Mouse (Mus musculus) liver, adult 10 weeks (tissue): ENCODE data around the gene Ppp1r3e. TPM values are rescaled to one million over a fixed set of nuclear protein-coding genes. Genes with fewer than 3 reads are reported as not detected.

Experiments used
- polyA plus RNA-seq: library from polyadenylated mRNA; stranded (reverse); fragments of 350-450 nt; fragmentation: Illumina TruSeq; extraction: RNeasy Lipid Tissue Mini Kit (QIAGEN cat#74804); gene quantifications from one replicate; pipeline ENCODE4 v1.2.3, GENCODE M21; 2014; ENCODE audit warnings: low read depth, low replicate concordance

Ppp1r3e gene
- polyA plus RNA-seq: 4.6 TPM

DNA sequence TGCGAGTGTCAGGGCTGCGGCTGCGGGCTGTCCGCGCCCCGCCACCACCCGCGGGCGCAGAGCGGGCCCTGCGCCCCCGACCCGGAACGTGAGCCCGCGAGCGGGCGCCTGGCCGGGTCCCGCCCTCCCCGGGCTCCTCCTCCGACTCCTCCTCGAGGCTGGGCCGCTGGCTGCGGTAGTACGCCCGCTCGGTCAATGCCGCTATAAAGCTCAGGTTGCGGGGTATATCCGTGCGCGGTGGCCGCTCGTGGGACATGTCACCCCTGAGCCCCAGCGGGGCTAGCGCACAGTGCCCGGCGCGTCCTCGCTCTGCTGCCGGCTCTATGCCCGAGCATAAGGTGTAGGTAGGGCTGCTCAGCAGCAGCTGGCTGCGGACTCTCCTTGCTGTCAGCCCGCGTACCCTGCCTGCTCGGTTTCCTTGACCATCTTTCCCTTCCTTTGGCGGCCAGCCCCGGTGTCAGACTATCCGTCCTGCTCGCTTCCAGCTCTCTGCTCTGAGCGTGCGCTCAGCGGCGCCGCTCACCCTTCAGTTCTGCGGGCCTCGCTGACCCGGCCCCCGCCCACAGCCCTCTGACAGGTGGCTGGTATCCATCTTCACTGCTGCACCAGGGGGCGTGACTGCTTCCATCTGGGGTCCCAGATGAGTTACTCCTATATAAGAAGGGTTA lies at the start of gene Ppp1r3e:
Gene Ppp1r3e, minus strand, starts transcription at position 503 of the 668 bp plus-strand sequence.

DNA sequence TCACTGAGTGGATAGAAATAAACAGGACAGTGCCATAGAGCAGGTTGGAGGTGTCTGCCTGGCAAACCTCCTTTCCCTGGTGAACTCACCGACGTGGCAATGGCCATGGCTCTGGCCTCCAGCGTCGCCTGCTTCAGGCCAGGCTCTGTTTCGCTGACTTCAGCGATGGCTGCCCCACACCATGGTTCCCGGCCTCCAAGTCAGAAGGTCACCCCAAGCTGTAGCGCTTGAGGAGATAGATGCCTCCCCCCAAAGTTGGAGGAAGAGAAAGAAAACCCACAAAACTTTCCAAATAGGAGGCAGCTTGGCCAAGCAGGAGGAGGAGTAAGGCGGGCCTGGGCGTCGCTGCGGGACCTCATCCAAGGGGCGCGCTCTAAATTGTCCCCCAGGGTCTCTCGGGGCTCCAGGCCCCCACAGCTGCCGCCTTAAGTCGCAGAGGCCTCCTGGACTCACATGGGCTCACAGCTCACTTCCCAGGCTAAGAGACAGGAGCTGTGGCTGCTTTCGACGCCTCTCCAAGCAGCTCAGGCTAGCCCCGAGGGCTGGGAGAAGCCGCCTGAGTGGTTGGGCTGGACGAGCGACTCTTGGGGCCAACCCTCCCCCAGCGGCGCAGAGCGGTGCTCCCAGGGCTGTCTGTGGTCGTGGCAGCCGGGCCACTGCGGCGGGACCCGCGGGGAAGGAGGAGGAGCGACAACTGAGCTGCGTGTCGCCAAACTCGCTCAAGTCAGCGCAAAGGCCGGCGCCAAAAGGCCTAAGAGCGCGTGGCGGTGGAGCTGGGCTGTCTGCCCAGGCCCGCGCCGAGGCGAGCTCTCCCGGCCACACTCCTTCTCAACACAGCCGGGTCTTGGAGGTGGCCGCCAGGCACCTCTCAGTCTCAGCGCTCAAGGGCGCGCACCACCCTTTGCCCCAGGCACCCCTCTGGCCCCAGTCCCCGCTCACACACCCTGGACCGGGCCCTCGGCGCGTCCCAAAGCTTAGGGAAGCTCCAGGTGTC lies 48.3 kb upstream of the Ppp1r3e start, which contains the start of gene Efs:
Gene Efs, minus strand, starts transcription at position 778 of the 994 bp plus-strand sequence.

DNA sequence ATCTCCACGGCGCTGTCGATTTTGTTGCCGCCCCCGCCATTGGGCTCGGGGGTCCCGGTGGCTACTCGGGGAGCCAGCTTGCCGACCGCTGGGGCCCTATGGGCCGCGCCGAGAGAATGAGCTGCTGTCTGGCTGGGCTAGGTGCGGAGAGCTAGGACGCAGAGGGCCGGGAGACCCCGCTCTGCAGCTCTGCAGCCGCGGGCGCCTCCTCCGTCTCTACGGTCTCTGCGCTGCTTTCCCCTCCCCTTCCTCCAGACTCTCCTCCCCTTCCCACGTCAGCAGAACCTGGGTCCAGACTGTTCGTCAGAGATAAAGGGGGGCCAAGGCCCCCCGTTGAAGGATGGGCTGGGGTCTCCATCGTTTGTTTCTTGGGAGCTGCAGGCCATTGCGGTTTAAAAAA lies 35.5 kb upstream of the Ppp1r3e start, which contains the start of gene Slc22a17:
Gene Slc22a17, minus strand, starts transcription at position 247 of the 400 bp plus-strand sequence.

DNA sequence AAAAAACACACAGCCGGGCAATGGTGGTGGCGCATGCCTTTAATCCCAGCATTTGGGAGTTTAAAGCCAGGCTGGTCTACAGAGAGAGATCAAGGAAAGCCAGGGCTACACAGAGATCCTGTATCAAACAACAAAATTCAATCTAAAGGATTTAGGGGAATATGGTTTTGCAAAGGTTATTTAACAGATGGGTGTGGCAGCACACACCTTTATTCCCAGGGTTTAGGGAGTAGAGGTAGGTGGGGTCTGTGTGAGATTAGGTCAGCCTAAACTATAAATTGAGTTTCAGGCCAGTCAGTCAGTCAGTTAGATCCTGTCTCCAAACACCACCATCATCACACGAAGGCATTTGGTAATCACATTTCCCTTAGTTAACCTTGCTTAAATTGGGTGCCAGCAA lies 14.8 kb upstream of the Ppp1r3e start, which contains the start of gene Pabpn1:
Gene Pabpn1, plus strand, starts transcription at position 301 of the 400 bp plus-strand sequence.

DNA sequence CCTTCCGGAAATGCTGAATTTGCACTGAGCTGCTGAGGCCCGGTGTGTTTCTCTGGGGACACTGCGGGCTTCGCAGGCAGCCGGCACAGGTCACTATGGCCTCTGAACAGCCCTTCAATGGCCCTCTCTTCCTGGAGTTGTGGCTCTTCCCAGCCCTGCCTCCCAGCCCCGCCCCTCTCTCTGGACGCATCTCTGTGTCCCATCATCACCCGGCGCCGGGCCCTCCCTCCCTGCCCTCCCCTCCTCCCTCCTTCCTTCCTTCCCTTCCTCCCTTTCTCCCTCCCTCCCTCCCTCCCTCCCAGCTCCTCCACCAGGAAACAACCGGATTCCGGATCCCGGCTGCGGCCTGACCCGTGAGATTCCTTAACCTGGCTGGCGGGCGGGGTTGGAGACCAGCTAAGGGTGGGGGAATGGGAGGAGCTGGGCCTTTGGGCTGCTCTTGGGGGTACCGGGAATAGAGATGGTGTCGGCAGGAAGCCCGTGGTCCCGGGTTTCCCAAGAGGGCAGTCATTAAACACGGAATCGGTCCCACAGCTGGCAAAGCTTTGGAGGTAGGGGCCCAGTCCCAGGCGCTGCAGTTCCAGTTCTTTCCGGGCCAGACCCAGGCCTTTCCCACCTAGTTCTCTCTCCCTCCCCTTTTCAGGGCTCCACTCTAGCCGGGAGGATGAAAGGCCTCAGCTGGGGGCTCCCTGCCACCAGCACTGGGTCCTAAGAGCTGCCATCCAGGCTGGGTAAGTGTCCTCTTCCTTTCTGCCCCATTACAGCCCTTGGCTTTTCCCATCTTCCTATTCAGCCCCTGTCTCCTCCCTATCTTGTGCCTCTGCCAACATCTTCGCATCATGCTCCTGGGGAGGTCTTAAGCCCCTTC lies 6.0 kb upstream of the Ppp1r3e start, which contains the start of the genes Bcl2l2 and Gm20521:
Gene Bcl2l2, plus strand, starts transcription at position 224 of the 868 bp plus-strand sequence.
Gene Gm20521, plus strand, starts transcription at position 288 of the 868 bp plus-strand sequence.

DNA sequence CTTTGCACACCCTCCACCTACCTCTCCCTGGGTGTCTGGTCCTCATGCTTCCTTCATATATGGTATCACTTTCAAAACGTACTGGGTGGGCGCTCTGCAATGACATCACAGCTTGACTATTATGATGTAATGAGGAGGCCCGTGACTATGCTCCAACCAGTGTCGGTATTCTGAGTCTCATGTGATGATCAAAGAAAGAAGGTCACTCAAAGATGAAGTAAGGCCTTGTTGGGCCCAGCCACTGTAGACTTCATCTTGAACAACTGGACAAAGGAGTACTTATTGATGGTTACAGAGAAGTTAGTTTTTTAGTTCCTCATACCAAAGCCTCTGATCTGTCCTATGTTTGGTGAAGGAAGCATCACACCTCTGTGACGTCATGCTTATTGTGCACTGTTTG lies 6.5 kb downstream of the Ppp1r3e start, which contains the start of gene Homez:
Gene Homez, minus strand, starts transcription at position 101 of the 400 bp plus-strand sequence.

Other genes starting within 250 kb of the Ppp1r3e start
- not detected for gene Gm17606, start 236.6 kb downstream of the Ppp1r3e start, polyA plus RNA-seq
- not detected for gene Cdh24, start 236.2 kb downstream of the Ppp1r3e start, polyA plus RNA-seq
- 13.9 TPM for gene 1700123O20Rik, start 191.3 kb downstream of the Ppp1r3e start, polyA plus RNA-seq
- 40.7 TPM for gene Acin1, start 190.6 kb downstream of the Ppp1r3e start, polyA plus RNA-seq
- gene Gm29776, start 178.7 kb downstream of the Ppp1r3e start, polyA plus RNA-seq: not detected
- gene Cebpe, start 165.4 kb downstream of the Ppp1r3e start, polyA plus RNA-seq: not detected
- gene Slc7a8, start 95.6 kb downstream of the Ppp1r3e start, polyA plus RNA-seq: 0.82 TPM
- gene Rnf212b, start 63.4 kb downstream of the Ppp1r3e start, polyA plus RNA-seq: not detected
- 3.0 TPM for gene Homez, start 6.6 kb downstream of the Ppp1r3e start, polyA plus RNA-seq
- 7.7 TPM for gene Bcl2l2, start 5.8 kb upstream of the Ppp1r3e start, polyA plus RNA-seq
- not detected for gene Gm20521, start 5.9 kb upstream of the Ppp1r3e start, polyA plus RNA-seq
- gene Pabpn1, start 14.9 kb upstream of the Ppp1r3e start, polyA plus RNA-seq: 42.0 TPM
- not detected for gene Slc22a17, start 35.6 kb upstream of the Ppp1r3e start, polyA plus RNA-seq
- gene Efs, start 48.6 kb upstream of the Ppp1r3e start, polyA plus RNA-seq: not detected
- gene Il25, start 55.1 kb upstream of the Ppp1r3e start, polyA plus RNA-seq: not detected
- not detected for gene Cmtm5, start 58.7 kb upstream of the Ppp1r3e start, polyA plus RNA-seq
- not detected for gene Myh6, start 89.4 kb upstream of the Ppp1r3e start, polyA plus RNA-seq
- not detected for gene Gm17428, start 99.4 kb upstream of the Ppp1r3e start, polyA plus RNA-seq
- gene Myh7, start 117.1 kb upstream of the Ppp1r3e start, polyA plus RNA-seq: not detected
- gene Ngdn, start 137.9 kb upstream of the Ppp1r3e start, polyA plus RNA-seq: 6.7 TPM
- 0.48 TPM for gene Zfhx2, start 214.8 kb upstream of the Ppp1r3e start, polyA plus RNA-seq
- gene Thtpa, start 217.2 kb upstream of the Ppp1r3e start, polyA plus RNA-seq: 10.6 TPM
- 2.4 TPM for gene Ap1g2, start 229.0 kb upstream of the Ppp1r3e start, polyA plus RNA-seq
- not detected for gene Jph4, start 239.4 kb upstream of the Ppp1r3e start, polyA plus RNA-seq